Mouse (Mus musculus) lung, adult 2 months (tissue): ENCODE measurements around the gene Elavl4.

ENCODE experiments used
- CTCF ChIP-seq: fragments of 200-500 bp; IDR thresholded peaks from 2 replicates; pipeline ENCODE4 v1.5.1; 2011; ENCODE audit warnings: mild to moderate bottlenecking, low read length, control low read depth; ENCODE audit not compliant: insufficient read depth
- POLR2A ChIP-seq: fragments of 200-500 bp; IDR thresholded peaks from 2 replicates; pipeline ENCODE4 v1.6.1; 2011; ENCODE audit warnings: low read depth, mild to moderate bottlenecking, control low read depth, low read length, borderline replicate concordance; ENCODE audit errors: extremely low read depth

- TF ChIP-seq CTCF (no peak), POLR2A (no peak)
Observed at GRCm38 (mm10) chr4:110242879-110243278, 108.8 kb downstream of the Elavl4 start.
